22 mouse cellular contexts compared by ENCODE assay signal in the genomic region with DNA sequence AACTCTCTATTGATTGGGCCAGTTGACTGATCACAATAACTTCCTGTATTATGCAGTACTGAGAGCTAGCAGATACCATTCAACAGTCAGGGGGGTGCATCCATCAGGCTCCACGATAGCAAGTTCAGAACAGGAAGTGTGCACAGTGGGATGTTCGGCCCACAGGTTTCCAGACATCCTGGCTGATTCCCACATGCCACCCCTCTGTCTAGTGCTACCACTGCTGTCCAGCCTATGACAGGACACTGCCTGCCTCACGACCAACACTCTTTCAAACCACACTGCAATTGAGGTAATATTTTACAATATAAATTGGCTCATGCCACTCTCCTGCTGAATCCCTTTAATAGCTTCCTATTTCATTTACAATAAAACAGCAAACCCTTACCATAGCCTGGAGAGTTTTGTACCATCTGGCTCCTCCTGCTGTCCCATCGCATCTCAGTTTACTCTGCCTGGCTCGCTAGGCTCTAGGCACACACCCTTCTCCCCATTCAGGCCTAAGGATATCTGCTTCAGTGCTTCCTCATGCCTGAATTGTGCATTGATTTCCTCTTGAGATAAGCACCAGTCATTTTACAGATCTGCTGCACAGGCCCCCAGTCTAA.
A peak's percentile ranks its signal among the peaks of the same experiment; 100 is the strongest.
DNase-seq lines count a peak whose midpoint lies in the region; ATAC-seq and TF ChIP-seq lines count a peak whose summit lies in the region.
"Had no signal": no experiment of that assay in that cellular context is flagged by ENCODE, and none has a peak within 500 bp of the region (broad histone marks: within the 10 kb centered on the region; RNA-seq: fewer than 3 reads in every experiment).

No protein-coding gene starts in this region.

- H3K4me3 ChIP-seq in cerebellum, adult 2 months (replicated peaks; ENCODE audit: insufficient read depth, low read depth, low read length): no peak overlapping the region
- no peak overlapping the region for H3K4me3 ChIP-seq in heart, embryonic 11.5 days (ENCODE audit: low read depth, low read length)
- H3K4me3 ChIP-seq in neural tube, embryonic 13.5 days: no peak overlapping the region
- H3K4me3 ChIP-seq in neural tube, embryonic 15.5 days (replicated peaks): no peak overlapping the region
- H3K4me3 ChIP-seq: heart, embryonic 13.5 days; hindbrain, embryonic 15.5 days; kidney, embryonic 15.5 days; limb, embryonic 10.5 days had no signal

- H3K4me1 ChIP-seq in cerebellum, adult 2 months (ENCODE audit: control insufficient read depth, insufficient read depth, low read length): peaks cover 13% of the 10 kb centered on the region
- H3K4me1 ChIP-seq in heart, embryonic 11.5 days (ENCODE audit: control insufficient read depth, insufficient read depth, low read length): no peaks in the 10 kb centered on the region
- H3K4me1 ChIP-seq in neural tube, embryonic 13.5 days (replicated peaks): no peaks in the 10 kb centered on the region; the same call in 1 of the 2 replicates
- H3K4me1 ChIP-seq in neural tube, embryonic 15.5 days: peaks cover 8% of the 10 kb centered on the region; the same call in 1 of the 2 replicates
- H3K4me1 ChIP-seq: kidney, embryonic 15.5 days; limb, embryonic 10.5 days had no signal

- 11% methylated on average over 5 of the region's 5 CpGs for WGBS in cerebellum, adult 2 months
- 58% methylated on average over 5 of the region's 5 CpGs for WGBS in heart, embryonic 11.5 days (ENCODE audit: insufficient replicate concordance)
- WGBS in neural tube, embryonic 13.5 days: 60% methylated on average over 5 of the region's 5 CpGs
- WGBS in neural tube, embryonic 15.5 days: 57% methylated on average over 5 of the region's 5 CpGs

- no peaks in the 10 kb centered on the region for H3K9me3 ChIP-seq in heart, embryonic 11.5 days (replicated peaks; ENCODE audit: control insufficient read depth, low read length)
- no peaks in the 10 kb centered on the region for H3K9me3 ChIP-seq in neural tube, embryonic 13.5 days
- no peaks in the 10 kb centered on the region for H3K9me3 ChIP-seq in neural tube, embryonic 15.5 days (replicated peaks)
- H3K9me3 ChIP-seq: heart, embryonic 13.5 days; hindbrain, embryonic 15.5 days; kidney, embryonic 15.5 days; limb, embryonic 10.5 days had no signal

- peak overlapping the region; percentile 33 for H3K27ac ChIP-seq in cerebellum, adult 2 months (ENCODE audit: insufficient read depth, low read length)
- no peak overlapping the region for H3K27ac ChIP-seq in heart, embryonic 11.5 days (ENCODE audit: low read depth, low read length)
- H3K27ac ChIP-seq in neural tube, embryonic 13.5 days (replicated peaks): 0 out of 2 replicates have a peak overlapping the region, but pooled peaks have one; percentile 34
- H3K27ac ChIP-seq in neural tube, embryonic 15.5 days (replicated peaks): no peak overlapping the region
- H3K27ac ChIP-seq: heart, embryonic 13.5 days; hindbrain, embryonic 15.5 days; kidney, embryonic 15.5 days; limb, embryonic 10.5 days; stomach, postnatal 0 days had no signal

- H3K36me3 ChIP-seq in heart, embryonic 11.5 days (ENCODE audit: control insufficient read depth, insufficient read depth, low read length): no peaks in the 10 kb centered on the region
- no peaks in the 10 kb centered on the region for H3K36me3 ChIP-seq in neural tube, embryonic 13.5 days
- H3K36me3 ChIP-seq in neural tube, embryonic 15.5 days: no peaks in the 10 kb centered on the region
- H3K36me3 ChIP-seq: heart, embryonic 13.5 days; hindbrain, embryonic 15.5 days; kidney, embryonic 15.5 days; limb, embryonic 10.5 days had no signal

- H3K27me3 ChIP-seq in cerebellum, adult 2 months (ENCODE audit: control insufficient read depth, insufficient read depth, low read length): no peaks in the 10 kb centered on the region
- no peaks in the 10 kb centered on the region for H3K27me3 ChIP-seq in heart, embryonic 11.5 days (ENCODE audit: control insufficient read depth, insufficient read depth, low read length)
- H3K27me3 ChIP-seq in neural tube, embryonic 13.5 days: no peaks in the 10 kb centered on the region
- H3K27me3 ChIP-seq in neural tube, embryonic 15.5 days (replicated peaks): no peaks in the 10 kb centered on the region
- H3K27me3 ChIP-seq: CH12.LX; heart, embryonic 13.5 days; hindbrain, embryonic 15.5 days; kidney, embryonic 15.5 days had no signal

- no peak for TF ChIP-seq POLR2A in cerebellum, adult 2 months (IDR thresholded peaks at IDR 0.05; ENCODE audit: borderline replicate concordance, insufficient read depth, low read length)

- H3K4me2 ChIP-seq in heart, embryonic 11.5 days: no peak overlapping the region
- H3K4me2 ChIP-seq in neural tube, embryonic 13.5 days: no peak overlapping the region
- no peak overlapping the region for H3K4me2 ChIP-seq in neural tube, embryonic 15.5 days
- H3K4me2 ChIP-seq: heart, embryonic 13.5 days; hindbrain, embryonic 15.5 days; kidney, embryonic 15.5 days had no signal

- no peak for ATAC-seq in heart, embryonic 11.5 days (replicated peaks; ENCODE audit: insufficient number of reproducible peaks, low FRiP score, low TSS enrichment)
- peak; percentile 71 for ATAC-seq in neural tube, embryonic 13.5 days (ENCODE audit: low read depth)
- ATAC-seq in neural tube, embryonic 15.5 days (ENCODE audit: low FRiP score): no peak
- ATAC-seq: intestine, postnatal 0 days had no signal

- TF ChIP-seq CTCF in cerebellum, adult 2 months (IDR thresholded peaks at IDR 0.05; ENCODE audit: borderline replicate concordance, insufficient read depth, low read depth, low read length): no peak

- no peak overlapping the region for H3K9ac ChIP-seq in heart, embryonic 11.5 days (ENCODE audit: low read depth, low read length)
- no peak overlapping the region for H3K9ac ChIP-seq in neural tube, embryonic 13.5 days
- H3K9ac ChIP-seq in neural tube, embryonic 15.5 days (replicated peaks): no peak overlapping the region
- H3K9ac ChIP-seq: heart, embryonic 13.5 days; hindbrain, embryonic 15.5 days; kidney, embryonic 15.5 days had no signal

- peak; percentile 40 to 68 for DNase-seq in cerebellum, adult 2 months
- no peak for DNase-seq in cerebellum, adult 11-12 months
- DNase-seq in heart, adult 11 months: peak; percentile 77
- peak; percentile 11 to 18 for DNase-seq in layer of hippocampus, postnatal 36 days
- no peak for DNase-seq in adrenal gland, adult 2 months
- DNase-seq: embryo, embryonic 11 days; kidney, postnatal 4 days; lung, adult 18-20 months; lung, postnatal 14 days; midbrain, embryonic 14.5 days; right cerebral cortex, adult 18-20 months; thymus, postnatal 14 days had no signal

Comparison
In these comparisons a context has a peak if more than half of its experiments do, and no peak if none do; other contexts are left out.
1. DNase-seq: peak in cerebellum, adult 2 months (2 of 2), heart, adult 11 months (single experiment) and layer of hippocampus, postnatal 36 days (2 of 2); none in cerebellum, adult 11-12 months (single experiment) and adrenal gland, adult 2 months (single experiment).
2. H3K27ac ChIP-seq: peak in cerebellum, adult 2 months (single experiment) and neural tube, embryonic 13.5 days (single experiment); none in heart, embryonic 11.5 days (single experiment) and neural tube, embryonic 15.5 days (single experiment).